Mouse (Mus musculus) forebrain, embryonic 16.5 days (tissue): ENCODE measurements around the gene Akr1b7. TPM values are rescaled to one million over a fixed set of nuclear protein-coding genes. Genes with fewer than 3 reads are reported as not detected.

Experiments used
- ATAC-seq: fragments of 200-750 bp; cut with Nextera tagmentation; 2 replicates; pipeline ENCODE4 v1.8.0; 2017; ENCODE audit warnings: mild to moderate bottlenecking, moderate library complexity
- H3K27ac ChIP-seq: fragments of 300-500 bp; sonication (generic); 2 replicates; pipeline ENCODE4 v1.5.1; 2014; ENCODE audit warnings: low read length, control low read depth
- H3K27me3 ChIP-seq: fragments of 300-500 bp; sonication (generic); replicated peaks from 2 replicates; pipeline ENCODE4 v1.6.1; 2014; ENCODE audit warnings: low read length; ENCODE audit not compliant: control insufficient read depth, insufficient read depth
- H3K36me3 ChIP-seq: fragments of 300-500 bp; sonication (generic); 2 replicates; pipeline ENCODE4 v1.6.1; 2014; ENCODE audit not compliant: control insufficient read depth, insufficient read depth
- H3K4me1 ChIP-seq: fragments of 300-500 bp; sonication (generic); replicated peaks from 2 replicates; pipeline ENCODE4 v1.6.1; 2014; ENCODE audit warnings: low read length; ENCODE audit not compliant: control insufficient read depth, insufficient read depth
- H3K4me2 ChIP-seq: fragments of 300-500 bp; sonication (generic); 2 replicates; pipeline ENCODE4 v1.6.1; 2014; ENCODE audit warnings: mild to moderate bottlenecking, low read length, control low read depth
- H3K4me3 ChIP-seq: fragments of 300-500 bp; sonication (generic); replicated peaks from 2 replicates; pipeline ENCODE4 v1.5.1; 2014; ENCODE audit warnings: mild to moderate bottlenecking, low read length, control low read depth
- H3K9ac ChIP-seq: fragments of 300-500 bp; sonication (generic); replicated peaks from 2 replicates; pipeline ENCODE4 v1.6.1; 2014; ENCODE audit warnings: low read depth, low read length, control low read depth
- H3K9me3 ChIP-seq: fragments of 300-500 bp; sonication (generic); 2 replicates; pipeline ENCODE4 v1.6.1; 2016; ENCODE audit warnings: low read length; ENCODE audit not compliant: control insufficient read depth
- WGBS: fragments of 180-500 bp; shearing (Covaris S2); extraction: QIAGEN DNeasy Blood & Tissue Kit; methylation state at CpG from one replicate; pipeline ENCODE4 v1.1.7; 2014; 5-methylcytosine and 5-hydroxymethylcytosine counted together
- polyA plus RNA-seq: library from polyadenylated mRNA; unstranded; fragments of >200 nt; fragmentation: Nextera tagmentation; extraction: Ambion mirVana; gene quantifications from 2 replicates; pipeline ENCODE4 v1.2.1, GENCODE M21; 2015

The Akr1b7 gene
- polyA plus RNA-seq, 1 experiment from 2014 or later, result not detected

DNA sequence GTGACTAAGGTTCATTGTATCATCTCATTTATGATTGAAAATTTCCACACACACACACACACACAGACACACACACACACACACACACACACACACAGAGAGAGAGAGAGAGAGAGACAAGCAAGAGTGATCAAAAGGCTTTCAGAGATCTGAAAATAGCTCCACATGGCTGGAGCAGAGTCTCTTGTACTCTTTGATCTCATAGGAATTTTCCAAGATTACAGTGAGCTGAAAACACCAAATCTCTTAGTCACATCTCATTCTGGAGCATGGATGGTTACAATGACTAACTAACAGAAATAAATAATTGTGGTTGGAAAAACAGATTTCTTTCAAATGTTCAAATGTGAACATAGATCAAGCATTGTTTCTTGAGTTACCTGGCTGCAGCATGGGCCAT is 47.3 kb downstream of the Akr1b7 start:
- Histone ChIP-seq H3K4me2 (no peak overlapping the region), H3K4me3 (no peak overlapping the region), H3K9me3 (no peaks in the 10 kb centered on the region), H3K27me3 (no peaks in the 10 kb centered on the region), H3K36me3 (no peaks in the 10 kb centered on the region), H3K4me1 (no peaks in the 10 kb centered on the region), H3K27ac (no peak overlapping the region), H3K9ac (no peak overlapping the region)
- ATAC-seq, result no peak

DNA sequence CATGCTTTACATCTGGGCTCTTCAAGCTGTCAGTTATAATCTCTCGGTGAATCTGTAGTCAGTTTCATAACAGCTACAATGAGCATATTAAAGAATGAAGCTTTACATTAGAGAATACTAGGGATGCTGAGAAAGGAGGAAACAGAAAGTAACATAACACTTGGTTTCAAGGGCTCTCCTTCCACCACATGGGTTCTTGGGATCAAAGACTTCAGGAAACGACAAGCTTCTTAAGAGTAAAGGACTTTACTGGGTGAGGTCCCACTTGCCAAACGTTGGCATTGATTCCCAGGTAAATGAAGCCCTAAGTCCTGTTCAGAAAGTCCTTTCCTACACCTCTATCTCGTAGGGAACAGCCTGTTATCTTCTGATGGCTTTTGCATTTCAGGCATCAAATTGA is 48.5 kb downstream of the Akr1b7 start:
- WGBS, result 68% methylated on average over 4 of the region's 4 CpGs
- Histone ChIP-seq H3K4me3 (no peak overlapping the region), H3K27me3 (no peaks in the 10 kb centered on the region), H3K36me3 (no peaks in the 10 kb centered on the region), H3K4me1 (no peaks in the 10 kb centered on the region), H3K9ac (no peak overlapping the region), H3K9me3 (no peaks in the 10 kb centered on the region), H3K27ac (no peak overlapping the region), H3K4me2 (no peak overlapping the region)
- no peak for ATAC-seq

DNA sequence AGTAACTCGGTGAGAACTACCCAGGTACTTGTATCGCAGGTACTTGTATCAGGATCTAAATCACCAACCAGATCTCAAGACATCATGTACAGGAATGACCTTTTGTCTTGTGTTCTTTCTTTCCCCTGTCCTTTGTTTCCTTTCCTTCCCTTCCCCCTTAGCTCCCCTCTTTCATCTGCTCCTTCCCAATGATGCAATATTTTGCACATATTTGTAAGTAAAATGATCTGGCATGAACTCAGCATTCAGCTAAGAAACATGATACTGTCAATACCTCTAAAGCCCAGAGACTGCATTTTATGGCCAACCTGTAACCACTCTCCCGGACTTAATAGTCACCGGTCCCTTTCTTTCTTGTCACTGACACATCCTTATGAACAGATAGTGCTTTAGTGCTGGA is 51.4 kb downstream of the Akr1b7 start:
- Histone ChIP-seq H3K4me2 (no peak overlapping the region), H3K9me3 (no peaks in the 10 kb centered on the region), H3K27me3 (no peaks in the 10 kb centered on the region), H3K36me3 (no peaks in the 10 kb centered on the region), H3K27ac (no peak overlapping the region), H3K4me3 (no peak overlapping the region), H3K9ac (no peak overlapping the region), H3K4me1 (no peaks in the 10 kb centered on the region)
- WGBS, result 91% methylated on average over 4 of the region's 4 CpGs
- ATAC-seq, result no peak

DNA sequence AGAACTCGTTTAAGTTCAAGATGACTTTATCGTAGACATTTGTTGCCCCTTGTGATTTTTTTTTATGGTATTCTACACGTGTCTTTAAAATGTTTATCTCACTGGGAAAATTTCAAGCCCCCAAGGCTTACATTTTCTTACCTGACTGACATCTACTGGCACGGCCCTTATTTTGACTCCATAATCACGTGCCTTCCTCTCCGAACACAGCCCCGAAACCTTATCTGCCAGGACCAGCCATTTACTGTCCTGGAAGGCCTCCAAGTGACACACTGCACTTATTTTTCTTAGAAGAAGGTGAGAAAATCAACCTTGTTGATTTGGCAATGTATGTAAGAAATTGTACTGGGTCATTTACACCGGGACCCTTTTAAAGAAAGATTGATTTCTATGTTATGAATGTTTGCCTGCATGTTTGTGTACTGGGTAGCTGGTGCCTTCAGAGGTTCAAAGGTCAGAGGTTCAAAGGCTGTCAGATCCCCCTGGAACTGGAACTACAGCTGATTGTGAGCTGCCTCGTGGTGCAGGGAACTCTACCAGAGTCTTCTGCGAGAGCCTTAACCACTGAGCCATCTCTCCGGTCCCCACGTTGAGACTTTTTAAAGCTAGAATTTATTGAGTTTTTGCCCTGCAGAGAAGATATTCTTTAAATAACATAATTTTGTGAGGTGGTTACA is 59.4 kb downstream of the Akr1b7 start:
- H3K27me3 ChIP-seq, result no peaks in the 10 kb centered on the region
- H3K27ac ChIP-seq, result no peak overlapping the region
- no peak overlapping the region for H3K4me3 ChIP-seq
- 89% methylated on average over 12 of the region's 12 CpGs for WGBS
- no peak overlapping the region for H3K4me2 ChIP-seq
- no peaks in the 10 kb centered on the region for H3K9me3 ChIP-seq
- no peak overlapping the region for H3K9ac ChIP-seq
- H3K4me1 ChIP-seq, result peaks cover 5% of the 10 kb centered on the region
- ATAC-seq, result no peak
- no peaks in the 10 kb centered on the region for H3K36me3 ChIP-seq

Other genes starting within 250 kb of the Akr1b7 start
- gene Slc35b4, start 235.2 kb upstream of the Akr1b7 start, polyA plus RNA-seq, result 49.0 and 52.7 TPM in 2 replicates
- 80.7 and 91.3 TPM in 2 replicates for gene Akr1b3, start 94.9 kb upstream of the Akr1b7 start, polyA plus RNA-seq
- gene Akr1b8, start 58.2 kb upstream of the Akr1b7 start, polyA plus RNA-seq, result 1.7 and 2.2 TPM in 2 replicates
- 6.1 and 6.2 TPM in 2 replicates for gene Akr1b10, start 28.1 kb upstream of the Akr1b7 start, polyA plus RNA-seq
- gene Bpgm, start 63.9 kb downstream of the Akr1b7 start, polyA plus RNA-seq, result 64.2 and 68.2 TPM in 2 replicates
- 56.8 and 58.5 TPM in 2 replicates for gene Cald1, start 186.2 kb downstream of the Akr1b7 start, polyA plus RNA-seq